Mouse (Mus musculus): ENCODE measurements around the gene Aldh18a1. TPM values are rescaled to one million over a fixed set of nuclear protein-coding genes. Genes with fewer than 3 reads are reported as not detected.

Aldh18a1 gene
- polyA plus RNA-seq (2012; rRNA removed; ENCODE audit: low replicate concordance), result 13.1 and 68.6 TPM in 2 replicates

GRCm38 (mm10) chr19:40588293-40588654, at the start of gene Aldh18a1:
Gene Aldh18a1 (minus strand): TSS chr19:40588463.

GRCm38 (mm10) chr19:40611830-40612506, 23.7 kb upstream of the Aldh18a1 start, which contains the start of the genes Tctn3 and Entpd1:
Gene Tctn3 (minus strand): TSS chr19:40612233.
Gene Entpd1 (plus strand): TSS chr19:40612366.

DNA sequence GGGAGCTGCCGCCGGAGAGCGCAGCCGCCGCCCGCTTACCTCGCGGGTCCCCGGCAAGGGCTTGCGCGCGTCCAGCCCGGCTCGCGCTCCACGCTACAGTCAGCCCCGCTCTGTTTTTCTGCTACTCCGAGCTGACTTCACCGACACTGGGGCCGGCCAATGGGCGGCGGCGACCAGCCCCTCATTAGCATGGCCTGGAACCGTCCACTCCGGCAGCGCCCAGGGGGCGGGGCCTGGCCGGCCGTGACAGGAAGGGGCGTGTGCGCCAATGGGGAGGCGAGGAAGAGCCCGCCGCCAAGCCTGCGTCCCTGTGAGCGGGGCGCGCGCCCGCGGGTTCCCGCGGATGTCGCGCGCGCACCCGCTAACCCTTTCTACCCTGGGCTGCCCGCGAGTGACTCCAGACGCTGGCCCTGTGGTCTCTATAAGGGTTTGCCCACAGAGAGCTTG, 74.6 kb downstream of the Aldh18a1 start, which contains the start of gene Sorbs1:
TSS of gene Sorbs1 (minus strand) at position 148 of the 447 bp plus-strand sequence.

Other genes starting within 250 kb of the Aldh18a1 start
- 95.6 and 213 TPM in 2 replicates for gene Sorbs1, start 74.7 kb downstream of the Aldh18a1 start, polyA plus RNA-seq (2012; rRNA removed; ENCODE audit: low replicate concordance)
- 9.0 and 18.6 TPM in 2 replicates for gene Tctn3, start 23.8 kb upstream of the Aldh18a1 start, polyA plus RNA-seq (2012; rRNA removed; ENCODE audit: low replicate concordance)
- 20.9 and 51.8 TPM in 2 replicates for gene Entpd1, start 23.9 kb upstream of the Aldh18a1 start, polyA plus RNA-seq (2012; rRNA removed; ENCODE audit: low replicate concordance)
- gene Cc2d2b, start 160.3 kb upstream of the Aldh18a1 start, polyA plus RNA-seq (2012; rRNA removed; ENCODE audit: low replicate concordance), result 0.01 TPM in 1 of 2 replicates, not detected in the other
- 5.3 and 8.0 TPM in 2 replicates for gene Ccnj, start 242.8 kb upstream of the Aldh18a1 start, polyA plus RNA-seq (2012; rRNA removed; ENCODE audit: low replicate concordance)